26 mouse cellular contexts compared by ENCODE assay signal in genomic region chr8:26885365-26885764, GRCm38 (mm10).
A peak's percentile ranks its signal among the peaks of the same experiment; 100 is the strongest.
DNase-seq lines count a peak whose midpoint lies in the region; ATAC-seq lines count a peak whose summit lies in the region.
"Had no signal": no experiment of that assay in that cellular context is flagged by ENCODE, and none has a peak within 500 bp of the region (broad histone marks: within the 10 kb centered on the region; RNA-seq: fewer than 3 reads in every experiment).

No protein-coding gene starts in this region.

- H3K36me3 ChIP-seq in heart, embryonic 11.5 days (ENCODE audit: control insufficient read depth, insufficient read depth, low read length), result no peaks in the 10 kb centered on the region
- H3K36me3 ChIP-seq in liver, embryonic 16.5 days (ENCODE audit: control insufficient read depth, insufficient read depth), result no peaks in the 10 kb centered on the region
- H3K36me3 ChIP-seq in liver, embryonic 11.5 days (ENCODE audit: control insufficient read depth, insufficient read depth, low read length), result no peaks in the 10 kb centered on the region
- H3K36me3 ChIP-seq: embryonic facial prominence, embryonic 12.5 days; embryonic facial prominence, embryonic 15.5 days; heart, embryonic 13.5 days; hindbrain, embryonic 10.5 days; hindbrain, embryonic 13.5 days had no signal

- WGBS in heart, embryonic 11.5 days (ENCODE audit: insufficient replicate concordance), result 61% methylated on average over 5 of the region's 5 CpGs
- WGBS in liver, embryonic 16.5 days (ENCODE audit: insufficient replicate concordance), result 25% methylated on average over 5 of the region's 5 CpGs
- WGBS in liver, embryonic 11.5 days, result 51% methylated on average over 5 of the region's 5 CpGs

- H3K4me1 ChIP-seq in heart, embryonic 11.5 days (ENCODE audit: control insufficient read depth, insufficient read depth, low read length), result peaks cover 32% of the 10 kb centered on the region
- H3K4me1 ChIP-seq in liver, embryonic 16.5 days (ENCODE audit: control insufficient read depth, low read depth, low read length), result no peaks in the 10 kb centered on the region
- H3K4me1 ChIP-seq in liver, embryonic 11.5 days (replicated peaks; ENCODE audit: control insufficient read depth, insufficient read depth, low read length), result peaks cover 6% of the 10 kb centered on the region; the same call in 1 of the 2 replicates

- no peaks in the 10 kb centered on the region for H3K27me3 ChIP-seq in heart, embryonic 11.5 days (ENCODE audit: control insufficient read depth, insufficient read depth, low read length)
- H3K27me3 ChIP-seq in liver, embryonic 16.5 days (ENCODE audit: control insufficient read depth, insufficient read depth, low read depth, low read length), result no peaks in the 10 kb centered on the region
- H3K27me3 ChIP-seq in liver, embryonic 11.5 days (replicated peaks; ENCODE audit: control insufficient read depth, insufficient read depth, low read length), result no peaks in the 10 kb centered on the region
- H3K27me3 ChIP-seq: embryonic facial prominence, embryonic 12.5 days; embryonic facial prominence, embryonic 15.5 days; heart, embryonic 13.5 days had no signal

- H3K4me2 ChIP-seq in heart, embryonic 11.5 days, result no peak overlapping the region
- no peak overlapping the region for H3K4me2 ChIP-seq in liver, embryonic 16.5 days (ENCODE audit: low read depth, low read length)
- no peak overlapping the region for H3K4me2 ChIP-seq in liver, embryonic 11.5 days
- H3K4me2 ChIP-seq: embryonic facial prominence, embryonic 12.5 days; embryonic facial prominence, embryonic 15.5 days; heart, embryonic 13.5 days; hindbrain, embryonic 13.5 days had no signal

- H3K27ac ChIP-seq in heart, embryonic 11.5 days (ENCODE audit: low read depth, low read length), result no peak overlapping the region
- no peak overlapping the region for H3K27ac ChIP-seq in liver, embryonic 16.5 days (ENCODE audit: low read length)
- no peak overlapping the region for H3K27ac ChIP-seq in liver, embryonic 11.5 days (ENCODE audit: low read depth, low read length)
- H3K27ac ChIP-seq: embryonic facial prominence, embryonic 12.5 days; embryonic facial prominence, embryonic 15.5 days; gastrocnemius, adult 2 months; heart, embryonic 13.5 days; hindbrain, embryonic 10.5 days; hindbrain, embryonic 13.5 days had no signal

- no peak overlapping the region for H3K4me3 ChIP-seq in heart, embryonic 11.5 days (ENCODE audit: low read depth, low read length)
- H3K4me3 ChIP-seq in liver, embryonic 16.5 days (ENCODE audit: low read depth, low read length), result no peak overlapping the region
- no peak overlapping the region for H3K4me3 ChIP-seq in liver, embryonic 11.5 days (ENCODE audit: low read depth, low read length)
- H3K4me3 ChIP-seq: embryonic facial prominence, embryonic 12.5 days; embryonic facial prominence, embryonic 15.5 days; gastrocnemius, adult 2 months; heart, embryonic 13.5 days; hindbrain, embryonic 10.5 days; hindbrain, embryonic 13.5 days had no signal

- H3K9me3 ChIP-seq in heart, embryonic 11.5 days (replicated peaks; ENCODE audit: control insufficient read depth, low read length), result no peaks in the 10 kb centered on the region
- H3K9me3 ChIP-seq in liver, embryonic 16.5 days (replicated peaks; ENCODE audit: control insufficient read depth, low read length), result no peaks in the 10 kb centered on the region
- no peaks in the 10 kb centered on the region for H3K9me3 ChIP-seq in liver, embryonic 11.5 days (ENCODE audit: control insufficient read depth, low read length)
- H3K9me3 ChIP-seq: embryonic facial prominence, embryonic 12.5 days; embryonic facial prominence, embryonic 15.5 days; heart, embryonic 13.5 days; hindbrain, embryonic 10.5 days; hindbrain, embryonic 13.5 days had no signal

- H3K9ac ChIP-seq in heart, embryonic 11.5 days (ENCODE audit: low read depth, low read length), result no peak overlapping the region
- no peak overlapping the region for H3K9ac ChIP-seq in liver, embryonic 16.5 days (ENCODE audit: low read depth, low read length)
- no peak overlapping the region for H3K9ac ChIP-seq in liver, embryonic 11.5 days (ENCODE audit: low read depth, low read length)
- H3K9ac ChIP-seq: embryonic facial prominence, embryonic 12.5 days; embryonic facial prominence, embryonic 15.5 days; forebrain, postnatal 0 days; heart, embryonic 13.5 days; hindbrain, embryonic 13.5 days had no signal

- no peak for ATAC-seq in heart, embryonic 11.5 days (replicated peaks; ENCODE audit: insufficient number of reproducible peaks, low FRiP score, low TSS enrichment)
- 0 out of 2 replicates have a peak, but pooled peaks have one; percentile 35 for ATAC-seq in liver, embryonic 16.5 days (ENCODE audit: low read depth)
- ATAC-seq in liver, embryonic 11.5 days (replicated peaks; ENCODE audit: low FRiP score), result no peak
- peak; percentile 73 for ATAC-seq in granulocyte monocyte progenitor cell, adult 5-6 weeks (replicated peaks; ENCODE audit: poor library complexity, severe bottlenecking)
- ATAC-seq in megakaryocyte, adult 5-6 weeks (ENCODE audit: poor library complexity, severe bottlenecking), result peak; percentile 44; the same call in 1 of the 2 replicates
- ATAC-seq: activated CD4-positive, CD25-positive, alpha-beta regulatory T cell, adult 4 months; forebrain, embryonic 14.5 days; forebrain, postnatal 0 days; hindbrain, embryonic 16.5 days; intestine, embryonic 16.5 days had no signal

- peak; percentile 92 for DNase-seq in heart, adult 11 months
- DNase-seq in liver, embryonic 11.5 days (ENCODE audit: low spot score), result no peak
- DNase-seq in adrenal gland, adult 18-20 months (ENCODE audit: low spot score in 2 of 2), result no peak
- no peak for DNase-seq in cerebellum, adult 11-12 months
- DNase-seq: adrenal gland, postnatal 10 days; adrenal gland, postnatal 36 days; cerebellum, adult 11 months; cerebellum, adult 9-10 months; cerebellum, postnatal 14 days; forebrain, postnatal 0 days; gastrocnemius, adult 2 months; gastrocnemius, postnatal 25 days; heart, postnatal 14 days had no signal

Comparison
In these comparisons a context has a peak if more than half of its experiments do, and no peak if none do; other contexts are left out.
1. ATAC-seq: peak in liver, embryonic 16.5 days (single experiment), granulocyte monocyte progenitor cell, adult 5-6 weeks (single experiment) and megakaryocyte, adult 5-6 weeks (single experiment); none in heart, embryonic 11.5 days (single experiment) and liver, embryonic 11.5 days (single experiment).